Comparison of ENCODE assay signal across 1 mouse cellular context in the genomic region with DNA sequence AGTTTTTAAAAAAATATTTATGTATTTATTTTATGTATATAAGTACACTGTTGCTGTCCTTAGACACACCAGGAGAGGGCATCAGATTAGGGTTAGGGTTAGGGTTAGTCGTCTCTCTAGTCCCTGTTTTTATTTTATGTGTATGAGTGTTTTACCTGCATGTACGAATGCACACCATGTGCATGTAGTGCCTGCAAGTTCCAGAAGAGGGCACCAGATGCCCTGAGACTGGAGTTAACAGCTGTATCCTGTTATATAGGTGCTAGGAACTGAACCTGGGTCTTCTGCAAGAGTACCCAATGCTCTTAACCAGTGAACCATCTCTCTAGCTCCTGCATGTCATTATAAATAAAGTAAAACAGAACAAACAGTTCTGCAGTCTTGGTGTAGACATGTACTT.
TF ChIP-seq lines count a peak whose summit lies in the region.

No protein-coding gene starts in this region.

TF ChIP-seq in MEL, 35 proteins besides CTCF, POLR2A, EP300 and RAD21:
- TF ChIP-seq BHLHE40 (IDR thresholded peaks at IDR 0.05; ENCODE audit: borderline replicate concordance, low read depth, low read length) (no peak), ELF1 (IDR thresholded peaks at IDR 0.05; ENCODE audit: low read depth, low read length) (no peak), CHD1 (IDR thresholded peaks at IDR 0.05; ENCODE audit: low read depth, low read length) (no peak), ZNF384 (IDR thresholded peaks at IDR 0.05; ENCODE audit: low read depth, low read length) (no peak), GABPA (IDR thresholded peaks at IDR 0.05; ENCODE audit: low read depth, low read length) (no peak), NELFE (IDR thresholded peaks at IDR 0.05; ENCODE audit: low read depth, low read length) (no peak), CHD2 (IDR thresholded peaks at IDR 0.05; ENCODE audit: low read length) (no peak), ZMIZ1 (IDR thresholded peaks at IDR 0.05; ENCODE audit: low read depth, low read length) (no peak)
TF ChIP-seq in MEL: peak in this region for 0.
